Comparison of ENCODE assay signal across 10 mouse cellular contexts in the genomic region with DNA sequence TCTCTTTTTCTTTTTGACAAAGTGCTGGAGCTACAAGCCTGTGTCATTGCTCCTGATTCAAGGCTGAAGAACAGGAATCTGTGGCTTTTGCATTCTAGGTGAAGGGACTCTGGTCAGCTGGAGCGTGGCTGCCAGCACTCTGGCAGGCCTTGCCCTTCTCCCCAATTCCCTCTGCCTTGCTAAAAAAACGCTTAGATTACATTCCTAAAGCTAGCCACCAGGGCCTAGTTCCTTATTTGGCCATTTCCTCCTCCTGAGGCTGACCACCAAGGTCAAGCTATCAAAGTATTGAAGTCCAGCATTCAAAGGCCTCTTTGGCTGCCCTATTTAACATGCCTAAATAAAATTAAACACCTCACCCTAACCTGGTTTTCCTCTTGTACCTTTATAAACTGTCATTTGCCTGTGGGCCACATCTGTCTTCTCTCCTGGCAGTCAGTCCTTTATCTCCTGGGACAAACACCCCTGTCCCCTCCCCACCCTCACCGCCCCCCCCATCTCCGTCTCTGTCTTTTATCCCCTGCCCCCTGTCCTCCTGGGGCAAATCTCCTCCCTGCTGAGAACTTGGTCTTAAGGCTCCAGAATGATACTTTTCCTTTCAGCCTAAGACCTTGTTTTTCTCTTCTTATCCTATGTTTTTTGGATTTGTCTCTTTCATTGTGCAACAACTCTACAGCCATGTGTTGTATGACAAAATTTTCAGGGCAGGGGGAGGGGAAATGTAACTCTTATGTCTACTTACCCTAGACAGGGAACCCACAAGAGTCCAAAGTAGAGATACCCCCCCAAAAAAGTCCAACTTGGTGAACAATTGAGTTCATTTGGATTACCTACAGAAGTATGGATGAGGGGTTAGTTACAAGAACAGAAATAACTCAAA. TPM values are rescaled to one million over a fixed set of nuclear protein-coding genes. Genes with fewer than 3 reads are reported as not detected.
DNase-seq lines count a peak whose midpoint lies in the region; ATAC-seq and TF ChIP-seq lines count a peak whose summit lies in the region.
"Had no signal": no experiment of that assay in that cellular context is flagged by ENCODE, and none has a peak within 500 bp of the region (broad histone marks: within the 10 kb centered on the region; RNA-seq: fewer than 3 reads in every experiment).

No protein-coding gene starts in this region.

- no peaks in the 10 kb centered on the region for H3K9me3 ChIP-seq in heart, embryonic 10.5 days
- no peaks in the 10 kb centered on the region for H3K9me3 ChIP-seq in stomach, postnatal 0 days (ENCODE audit: control insufficient read depth, low read length)
- no peaks in the 10 kb centered on the region for H3K9me3 ChIP-seq in hindbrain, embryonic 11.5 days (ENCODE audit: control insufficient read depth, low read length)

- no peaks in the 10 kb centered on the region for H3K79me2 ChIP-seq in liver, adult 2 months (ENCODE audit: control insufficient read depth, insufficient read depth, low read length)

- H3K36me3 ChIP-seq in testis, adult 2 months (ENCODE audit: control insufficient read depth, insufficient read depth, low read length) = no peaks in the 10 kb centered on the region
- no peaks in the 10 kb centered on the region for H3K36me3 ChIP-seq in heart, embryonic 10.5 days
- no peaks in the 10 kb centered on the region for H3K36me3 ChIP-seq in liver, adult 2 months (ENCODE audit: control insufficient read depth, insufficient read depth, low read length)
- no peaks in the 10 kb centered on the region for H3K36me3 ChIP-seq in stomach, postnatal 0 days (ENCODE audit: control insufficient read depth, insufficient read depth, low read length)
- H3K36me3 ChIP-seq in hindbrain, embryonic 11.5 days (ENCODE audit: control insufficient read depth, insufficient read depth, low read length) = no peaks in the 10 kb centered on the region

- H3K27me3 ChIP-seq in testis, adult 2 months (ENCODE audit: control insufficient read depth, insufficient read depth, low read length) = no peaks in the 10 kb centered on the region
- no peaks in the 10 kb centered on the region for H3K27me3 ChIP-seq in heart, embryonic 10.5 days (ENCODE audit: insufficient read depth, poor library complexity, severe bottlenecking)
- no peaks in the 10 kb centered on the region for H3K27me3 ChIP-seq in liver, adult 2 months (ENCODE audit: control insufficient read depth, insufficient read depth, low read length)
- H3K27me3 ChIP-seq in stomach, postnatal 0 days (ENCODE audit: control insufficient read depth, insufficient read depth, low read length) = no peaks in the 10 kb centered on the region
- H3K27me3 ChIP-seq in hindbrain, embryonic 11.5 days (ENCODE audit: control insufficient read depth, insufficient read depth, low read length) = no peaks in the 10 kb centered on the region

- WGBS in heart, embryonic 10.5 days = 17% methylated on average over 4 of the region's 4 CpGs
- WGBS in liver, adult 2 months = 49% methylated on average over 4 of the region's 4 CpGs
- WGBS in stomach, postnatal 0 days = 49% methylated on average over 4 of the region's 4 CpGs
- 28% methylated on average over 4 of the region's 4 CpGs for WGBS in hindbrain, embryonic 11.5 days

- H3K4me3 ChIP-seq in testis, adult 2 months (ENCODE audit: control insufficient read depth, low read depth, low read length) = no peak overlapping the region
- H3K4me3 ChIP-seq in heart, embryonic 10.5 days = no peak overlapping the region
- no peak overlapping the region for H3K4me3 ChIP-seq in liver, adult 2 months (ENCODE audit: insufficient read depth, low read depth, low read length)
- no peak overlapping the region for H3K4me3 ChIP-seq in stomach, postnatal 0 days (ENCODE audit: low read depth, low read length)
- H3K4me3 ChIP-seq in hindbrain, embryonic 11.5 days (ENCODE audit: low read depth, low read length) = no peak overlapping the region

- no peak overlapping the region for H3K4me2 ChIP-seq in stomach, postnatal 0 days (replicated peaks; ENCODE audit: low read depth)
- H3K4me2 ChIP-seq in hindbrain, embryonic 11.5 days (replicated peaks; ENCODE audit: low read depth, low read length) = no peak overlapping the region

- no peak overlapping the region for H3K9ac ChIP-seq in liver, adult 2 months (ENCODE audit: low read depth, low read length)
- no peak overlapping the region for H3K9ac ChIP-seq in stomach, postnatal 0 days (ENCODE audit: low read length)
- H3K9ac ChIP-seq in hindbrain, embryonic 11.5 days (ENCODE audit: low read depth, low read length) = no peak overlapping the region

- TF ChIP-seq EP300 in stomach, postnatal 0 days (optimal IDR thresholded peaks at IDR 0.05) = no peak

- ATAC-seq in stomach, postnatal 0 days (ENCODE audit: low FRiP score, low TSS enrichment) = 0 out of 2 replicates have a peak, but pooled peaks have one; percentile 48
- ATAC-seq in hindbrain, embryonic 11.5 days (ENCODE audit: low FRiP score) = no peak
- ATAC-seq: forebrain, embryonic 14.5 days; inflammation-experienced regulatory T-cells, adult 6 months had no signal

- H3K4me1 ChIP-seq in testis, adult 2 months (ENCODE audit: control insufficient read depth, insufficient read depth, low read length) = peaks cover 2% of the 10 kb centered on the region
- H3K4me1 ChIP-seq in heart, embryonic 10.5 days = peaks cover 30% of the 10 kb centered on the region
- peaks cover 5% of the 10 kb centered on the region for H3K4me1 ChIP-seq in liver, adult 2 months (ENCODE audit: control insufficient read depth, insufficient read depth, low read length)
- H3K4me1 ChIP-seq in stomach, postnatal 0 days (replicated peaks; ENCODE audit: control insufficient read depth, insufficient read depth) = no peaks in the 10 kb centered on the region
- no peaks in the 10 kb centered on the region for H3K4me1 ChIP-seq in hindbrain, embryonic 11.5 days (replicated peaks; ENCODE audit: control insufficient read depth, insufficient read depth, low read length)

- TF ChIP-seq POLR2A in testis, adult 2 months (IDR thresholded peaks at IDR 0.05; ENCODE audit: control insufficient read depth, low read depth, low read length) = no peak
- TF ChIP-seq POLR2A in liver, adult 2 months (IDR thresholded peaks at IDR 0.05; ENCODE audit: extremely low read depth, insufficient read depth, low read length) = no peak

- no peak for DNase-seq in testis, postnatal 10 days (ENCODE audit: low spot score)
- DNase-seq in heart, embryonic 10.5 days (ENCODE audit: low spot score) = no peak
- peak; percentile 81 for DNase-seq in liver, adult 2 months (ENCODE audit: extremely low read depth, low read depth, low spot score)
- peak; percentile 30 for DNase-seq in stomach, postnatal 0 days (ENCODE audit: low spot score)
- DNase-seq in layer of hippocampus, postnatal 14 days (ENCODE audit: low spot score in 2 of 2) = no peak
- no peak for DNase-seq in hindbrain, embryonic 11.5 days (ENCODE audit: low spot score)
- no peak for DNase-seq in cerebellum, adult 9-10 months

- 0 out of 2 replicates have a peak overlapping the region, but pooled peaks have one; percentile 4 for H3K27ac ChIP-seq in testis, adult 2 months (ENCODE audit: control insufficient read depth, insufficient read depth, low read depth, low read length)
- peak overlapping the region; percentile 86 for H3K27ac ChIP-seq in heart, embryonic 10.5 days
- H3K27ac ChIP-seq in liver, adult 2 months (replicated peaks; ENCODE audit: insufficient read depth, low read depth, low read length) = no peak overlapping the region
- peak overlapping the region; percentile 24; the same call in 1 of the 2 replicates for H3K27ac ChIP-seq in stomach, postnatal 0 days (replicated peaks)
- no peak overlapping the region for H3K27ac ChIP-seq in hindbrain, embryonic 11.5 days (ENCODE audit: low read depth, low read length)

- no peak for TF ChIP-seq CTCF in testis, adult 2 months (IDR thresholded peaks at IDR 0.05; ENCODE audit: control insufficient read depth, insufficient read depth, insufficient replicate concordance, low read depth, low read length)
- no peak for TF ChIP-seq CTCF in liver, adult 2 months (IDR thresholded peaks at IDR 0.05; ENCODE audit: low read depth, low read length)
- TF ChIP-seq CTCF in stomach, postnatal 0 days (IDR thresholded peaks at IDR 0.05; ENCODE audit: low read depth) = no peak

RNA-seq across cellular contexts. Expression of gene Prdm10, which starts 17.9 kb away (rescaled TPM):
- 4.7 and 5.1 TPM in 2 replicates for polyA plus RNA-seq in testis, adult 2 months (2012; rRNA removed)
- polyA plus RNA-seq in heart, embryonic 10.5 days (2016; fragmentation: Nextera tagmentation; extraction: Ambion mirVana) = 5.3 and 5.6 TPM in 2 replicates
- total RNA-seq in liver, adult 2 months (2014; rRNA removed) = 2.7 and 3.6 TPM in 2 replicates
- polyA plus RNA-seq in liver, adult 2 months (2012; rRNA removed) = 4.5 and 4.8 TPM in 2 replicates
- polyA plus RNA-seq in stomach, postnatal 0 days (2015; fragmentation: Nextera tagmentation; extraction: Ambion mirVana) = 1.1 and 1.2 TPM in 2 replicates
- 10 to 100 TPM; 16.8 to 17.2 TPM for total RNA-seq in layer of hippocampus, postnatal 14 days (2021)
- polyA plus RNA-seq in hindbrain, embryonic 11.5 days (2014; fragmentation: Nextera tagmentation; extraction: Ambion mirVana) = 6.9 and 7.5 TPM in 2 replicates

RNA-seq across cellular contexts. Expression of gene Aplp2, which starts 50.9 kb away (rescaled TPM):
- polyA plus RNA-seq in testis, adult 2 months (2012; rRNA removed) = 142 and 183 TPM in 2 replicates
- 257 and 312 TPM in 2 replicates for polyA plus RNA-seq in heart, embryonic 10.5 days (2016; fragmentation: Nextera tagmentation; extraction: Ambion mirVana)
- total RNA-seq in liver, adult 2 months (2014; rRNA removed) = 195 and 214 TPM in 2 replicates
- polyA plus RNA-seq in liver, adult 2 months (2012; rRNA removed) = 260 and 276 TPM in 2 replicates
- polyA plus RNA-seq in stomach, postnatal 0 days (2015; fragmentation: Nextera tagmentation; extraction: Ambion mirVana) = 187 and 200 TPM in 2 replicates
- 100 to 1,000 TPM; 441 to 464 TPM for total RNA-seq in layer of hippocampus, postnatal 14 days (2021)
- 240 and 278 TPM in 2 replicates for polyA plus RNA-seq in hindbrain, embryonic 11.5 days (2014; fragmentation: Nextera tagmentation; extraction: Ambion mirVana)

Comparison
In these comparisons a context has a peak if more than half of its experiments do, and no peak if none do; other contexts are left out.
1. H3K27ac ChIP-seq: peak in testis, adult 2 months (single experiment), heart, embryonic 10.5 days (single experiment) and stomach, postnatal 0 days (single experiment); none in liver, adult 2 months (single experiment) and hindbrain, embryonic 11.5 days (single experiment).
2. DNase-seq: peak in liver, adult 2 months (single experiment) and stomach, postnatal 0 days (single experiment); none in testis, postnatal 10 days (single experiment), heart, embryonic 10.5 days (single experiment), layer of hippocampus, postnatal 14 days (0 of 2), hindbrain, embryonic 11.5 days (single experiment) and cerebellum, adult 9-10 months (single experiment).